Mouse (Mus musculus) megakaryocyte, embryonic 14.5 days (primary cell): Measurements from ENCODE around the gene Ddah2.

ENCODE experiments used
- FLI1 ChIP-seq: IDR thresholded peaks from 2 replicates; pipeline ENCODE4 v1.6.1; 2012; ENCODE audit warnings: low read length, inconsistent platforms, mixed read lengths
- GATA1 ChIP-seq: IDR thresholded peaks from 3 replicates; pipeline ENCODE4 v1.6.1; 2012; ENCODE audit warnings: mixed read lengths, low read length, inconsistent platforms, borderline replicate concordance

DNA sequence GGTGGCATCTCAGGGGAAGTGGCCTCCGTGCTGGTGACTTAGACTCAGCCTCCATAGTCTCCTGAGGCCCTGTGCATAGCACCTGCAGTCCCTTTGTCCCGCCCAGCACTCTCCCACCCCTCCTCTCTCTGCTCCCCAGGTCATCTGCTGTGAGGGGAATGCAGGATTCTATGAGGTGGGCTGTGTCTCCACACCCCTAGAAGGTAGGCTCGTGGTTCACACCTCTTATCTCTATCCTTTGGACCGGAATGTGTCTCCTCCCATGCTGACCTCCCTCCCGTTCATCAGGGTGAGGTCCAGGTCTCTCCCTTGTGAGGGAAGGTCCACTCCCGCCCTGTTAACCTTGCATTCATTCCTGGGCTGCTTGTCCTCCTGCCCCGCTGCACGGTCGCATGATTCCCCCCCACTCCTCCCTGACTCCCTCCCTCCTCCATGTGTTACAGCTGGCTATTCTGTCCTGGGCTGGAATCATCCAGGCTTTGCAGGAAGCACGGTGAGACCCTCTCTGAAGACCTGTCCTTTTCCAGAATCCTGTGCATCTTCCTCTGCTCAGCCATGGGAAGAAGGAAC is 41.4 kb downstream of the Ddah2 start:
- no peak for TF ChIP-seq GATA1
- no peak for TF ChIP-seq FLI1
